Mouse (Mus musculus) lung, postnatal 14 days (tissue): ENCODE results near the gene Galnt3.
A peak's percentile ranks its signal among the peaks of the same experiment; 100 is the strongest.

Experiments used
- DNase-seq: peaks from one replicate; pipeline ENCODE4 v3.0.0; 2021

The Galnt3 gene

GRCm38 (mm10) chr2:66124591-66125271, at the start of gene Galnt3:
Galnt3 (minus strand) TSS chr2:66124994.
- peak; percentile 64 for DNase-seq

- no peak for DNase-seq
Measured at GRCm38 (mm10) chr2:66173134-66173533, 48.3 kb upstream of the Galnt3 start.

DNA sequence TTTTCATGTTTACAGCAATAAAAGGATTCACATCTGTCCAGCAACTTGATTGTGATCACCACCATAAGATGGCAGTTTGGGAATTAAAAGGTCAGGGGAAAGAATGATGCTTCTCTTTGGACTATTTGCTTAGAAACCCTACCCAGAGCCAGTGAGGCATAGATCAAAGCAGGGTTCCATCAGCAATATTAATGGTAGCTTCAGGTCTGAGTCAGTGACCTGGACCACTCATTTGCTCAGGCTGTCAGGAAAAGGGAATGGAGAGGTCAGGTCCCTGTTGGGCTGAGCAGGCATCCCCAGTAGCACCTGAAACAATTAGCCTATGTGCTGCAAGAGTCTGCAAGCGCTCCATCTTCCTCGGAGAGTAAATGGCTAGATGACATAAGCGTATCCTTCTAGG, 46.8 kb upstream of the Galnt3 start:
- no peak for DNase-seq

DNA sequence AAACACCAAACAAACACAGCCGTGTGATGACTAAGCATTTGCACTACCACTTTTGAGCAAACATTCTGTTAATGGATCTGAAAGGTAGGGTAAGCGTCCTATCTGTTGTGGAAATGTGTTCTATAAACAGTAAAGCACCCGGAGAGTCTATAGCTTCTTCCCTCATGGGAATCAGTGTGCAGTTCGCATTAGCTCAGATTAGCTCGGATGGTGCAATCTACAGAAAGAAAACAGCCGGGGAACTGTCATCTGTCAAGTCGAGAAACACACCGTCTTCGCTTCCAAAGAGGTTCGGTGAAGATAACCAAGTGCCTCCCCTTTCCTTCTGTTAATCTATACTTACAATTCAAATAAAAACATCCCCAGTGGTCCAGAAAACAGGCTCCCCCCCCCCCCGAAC, 45.9 kb upstream of the Galnt3 start:
- DNase-seq: no peak

DNA sequence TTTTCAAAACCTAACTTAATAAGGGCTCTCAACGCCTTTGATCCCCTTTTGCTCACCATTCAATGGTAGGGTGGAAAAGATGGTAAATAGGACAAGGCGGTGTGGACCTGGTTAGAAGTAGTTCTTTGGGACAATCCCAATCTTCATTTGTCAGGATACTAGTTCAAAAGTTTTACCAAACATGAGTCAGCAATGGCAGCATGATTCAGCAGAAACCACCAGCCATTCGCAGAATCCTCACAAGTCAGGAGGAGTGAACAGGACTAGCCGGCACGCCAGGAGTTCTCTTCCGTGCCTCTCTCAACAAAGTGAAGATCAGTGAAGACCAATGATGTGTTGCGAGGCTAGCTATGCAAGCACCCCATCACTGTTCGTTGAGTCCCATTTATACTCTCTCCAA, 40.2 kb upstream of the Galnt3 start:
- no peak for DNase-seq

DNA sequence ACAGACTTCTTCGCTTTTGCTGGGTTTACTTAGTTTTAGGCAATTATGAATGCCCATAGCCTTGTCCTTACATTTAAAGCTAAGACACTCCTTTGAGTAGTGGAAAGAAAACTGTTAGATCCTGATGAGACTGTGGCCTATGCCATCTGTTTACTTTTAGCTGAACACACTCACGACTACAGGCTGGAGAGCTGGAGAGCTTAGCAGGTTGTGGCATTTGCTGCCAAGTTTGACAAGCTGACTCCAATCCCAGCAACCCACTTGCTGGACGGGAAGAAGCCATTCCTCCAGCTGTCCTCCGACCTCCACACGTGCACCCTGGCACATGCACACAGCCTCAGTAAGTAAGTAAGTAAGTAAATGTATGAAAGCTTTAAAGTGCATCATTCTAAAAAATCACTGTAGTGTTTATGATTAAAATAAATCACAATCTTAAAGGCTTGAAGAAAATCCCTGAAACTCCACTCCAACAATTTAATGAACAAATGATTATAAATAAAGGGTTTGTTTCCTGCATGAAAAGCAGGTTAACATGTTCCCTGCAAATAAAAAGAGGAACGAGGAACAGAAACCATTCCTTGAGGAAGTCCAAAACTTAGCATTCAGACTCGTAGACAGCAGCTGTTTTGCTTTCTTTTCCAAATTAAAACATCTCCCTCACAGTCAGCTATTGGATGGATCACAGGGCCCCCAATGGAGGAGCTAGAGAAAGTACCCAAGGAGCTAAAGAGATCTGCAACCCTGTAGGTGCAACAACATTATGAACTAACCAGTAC, 33.5 kb upstream of the Galnt3 start:
- DNase-seq: no peak

GRCm38 (mm10) chr2:66151436-66151835, 26.6 kb upstream of the Galnt3 start:
- DNase-seq: no peak

GRCm38 (mm10) chr2:66150531-66150930, 25.7 kb upstream of the Galnt3 start:
- DNase-seq: no peak

DNA sequence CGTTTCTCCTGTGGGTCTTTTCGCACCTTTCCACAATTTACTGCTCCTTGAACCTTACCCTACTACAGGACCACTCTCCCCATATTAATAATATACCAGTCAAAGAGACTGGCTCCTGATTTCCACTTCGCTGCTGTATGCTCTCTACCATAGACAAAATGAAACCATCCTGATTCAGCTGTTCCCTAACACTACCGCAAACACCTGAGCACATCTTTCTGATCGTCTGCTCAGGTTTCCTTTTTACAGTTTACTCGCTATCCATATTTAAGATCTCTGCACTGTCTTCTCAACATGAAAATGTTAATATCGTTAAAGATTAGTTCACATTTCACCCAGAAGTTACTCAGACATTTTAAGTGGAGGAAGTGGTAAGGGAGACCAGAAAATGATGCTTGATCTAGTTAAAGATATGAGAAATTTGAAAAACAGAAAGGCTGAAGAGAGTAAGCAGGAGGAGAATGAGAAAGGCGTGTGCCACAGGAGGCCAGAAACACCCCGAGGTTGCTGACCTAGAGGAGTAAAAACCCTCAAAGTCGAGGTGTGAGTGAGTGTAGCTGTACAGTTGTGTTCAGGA, 23.9 kb upstream of the Galnt3 start:
- DNase-seq: no peak

DNA sequence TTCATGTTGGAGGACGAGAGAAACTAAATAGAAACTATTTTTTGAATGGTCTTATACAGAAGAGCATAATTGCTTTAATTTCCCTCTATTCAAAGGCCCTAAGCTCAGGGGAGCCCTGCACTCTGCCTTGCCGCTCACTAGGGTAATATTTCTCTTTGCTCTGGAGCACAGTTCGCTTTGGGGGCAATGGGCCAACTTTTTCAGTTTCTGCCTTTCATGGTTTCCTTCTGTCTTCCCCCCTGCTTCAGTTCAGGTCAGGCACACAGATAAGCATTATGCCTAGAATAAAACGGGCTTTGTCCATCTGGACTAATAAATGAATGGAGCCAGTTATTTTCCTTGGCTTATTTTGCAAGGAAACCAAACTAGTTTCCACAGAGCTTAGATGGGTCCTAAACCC, 21.7 kb upstream of the Galnt3 start:
- no peak for DNase-seq

DNA sequence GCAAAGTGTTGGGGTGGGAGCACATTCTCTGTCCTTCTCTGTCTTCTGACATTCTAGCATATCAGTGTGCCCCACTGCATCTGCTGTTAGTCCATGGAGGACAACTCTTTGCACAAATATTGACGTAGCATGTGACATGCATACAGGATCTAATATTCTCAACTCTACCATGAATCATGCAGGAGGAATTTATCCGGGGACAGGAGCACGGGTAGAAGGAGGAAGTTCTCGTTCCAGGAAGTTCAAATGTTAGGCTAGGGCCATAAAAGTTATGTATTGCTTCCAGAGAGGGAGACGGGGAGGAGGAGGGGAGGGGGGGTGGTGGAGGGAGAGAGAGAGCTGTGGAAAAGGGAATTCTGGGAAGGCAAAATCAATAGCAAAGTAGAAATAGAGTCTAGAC, 20.0 kb upstream of the Galnt3 start:
- DNase-seq: no peak

DNA sequence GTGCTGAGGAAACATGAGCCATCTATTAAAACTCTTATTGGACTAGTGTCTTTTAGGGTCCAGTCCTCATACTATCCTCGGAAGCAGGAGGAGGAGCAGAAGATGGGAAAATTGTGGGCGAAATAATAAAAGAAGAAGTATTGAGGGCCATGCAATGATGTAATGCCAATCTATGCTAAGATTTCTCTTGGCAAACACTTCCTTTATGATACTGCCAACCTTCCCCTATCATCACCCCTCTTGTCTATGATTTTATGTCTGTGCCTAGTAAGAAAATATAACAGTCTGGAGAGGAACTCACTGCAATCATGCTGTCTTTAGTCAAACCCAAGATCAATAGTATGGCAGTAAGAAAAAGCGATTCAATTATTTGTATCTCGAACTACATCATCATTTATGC, 18.5 kb upstream of the Galnt3 start:
- no peak for DNase-seq

GRCm38 (mm10) chr2:66142711-66143110, 17.9 kb upstream of the Galnt3 start:
- DNase-seq: no peak

DNA sequence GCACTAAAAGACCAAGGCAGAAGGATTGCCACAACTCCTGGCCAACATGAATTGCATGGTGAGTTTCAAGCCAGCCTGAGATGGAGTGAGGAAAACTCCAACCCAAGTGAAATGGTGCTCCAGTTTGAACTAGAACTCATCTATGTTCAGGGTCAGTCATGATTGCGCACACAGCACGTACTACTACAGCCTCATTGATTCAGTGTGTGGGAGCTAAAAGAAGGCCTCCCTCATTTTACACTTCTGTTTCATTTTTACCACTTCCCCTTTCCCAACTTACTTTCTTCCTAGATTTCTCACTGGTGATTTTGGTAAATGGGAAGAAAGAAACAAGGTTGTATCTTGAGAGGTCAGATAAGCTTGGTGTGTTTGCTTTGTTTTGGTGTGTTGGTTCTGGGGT, 17.5 kb upstream of the Galnt3 start:
- DNase-seq: no peak

- no peak for DNase-seq
Measured at GRCm38 (mm10) chr2:66140246-66140645, 15.5 kb upstream of the Galnt3 start.

DNA sequence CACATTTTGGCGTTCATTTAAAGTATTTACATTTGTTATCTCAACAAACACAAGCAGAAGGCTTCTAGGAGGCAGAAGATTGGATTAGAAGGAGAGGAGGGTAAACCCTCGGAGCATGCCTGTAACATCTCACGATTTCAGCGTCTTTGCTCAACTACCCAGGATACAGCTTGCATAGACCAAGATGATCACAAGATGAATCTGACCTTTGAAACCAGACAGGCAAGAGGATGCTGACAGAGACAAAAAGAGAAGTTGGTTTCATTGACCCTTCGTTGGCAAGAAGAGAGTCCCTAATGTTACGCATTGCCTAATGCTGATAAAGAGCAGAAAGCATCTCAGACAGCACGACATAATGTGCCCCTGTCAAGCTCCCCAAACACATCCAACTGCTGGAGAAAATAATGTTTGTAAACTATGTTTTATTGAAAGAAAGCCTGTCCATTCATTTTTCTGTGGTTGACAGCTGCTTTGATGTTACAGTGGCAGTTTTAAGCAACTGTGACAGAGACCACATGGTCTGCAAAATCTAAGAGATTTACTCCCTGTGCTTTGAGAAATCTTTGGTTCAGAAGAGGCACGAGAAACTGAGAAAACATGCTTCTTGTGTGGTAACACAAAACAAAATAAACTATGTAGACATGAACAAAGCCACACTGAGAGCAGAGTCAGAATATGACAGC, 7.2 kb upstream of the Galnt3 start:
- DNase-seq: no peak

- no peak for DNase-seq
Measured at GRCm38 (mm10) chr2:66128941-66129340, 4.1 kb upstream of the Galnt3 start.

- no peak for DNase-seq
Measured at GRCm38 (mm10) chr2:66127541-66127940, 2.7 kb upstream of the Galnt3 start.

DNA sequence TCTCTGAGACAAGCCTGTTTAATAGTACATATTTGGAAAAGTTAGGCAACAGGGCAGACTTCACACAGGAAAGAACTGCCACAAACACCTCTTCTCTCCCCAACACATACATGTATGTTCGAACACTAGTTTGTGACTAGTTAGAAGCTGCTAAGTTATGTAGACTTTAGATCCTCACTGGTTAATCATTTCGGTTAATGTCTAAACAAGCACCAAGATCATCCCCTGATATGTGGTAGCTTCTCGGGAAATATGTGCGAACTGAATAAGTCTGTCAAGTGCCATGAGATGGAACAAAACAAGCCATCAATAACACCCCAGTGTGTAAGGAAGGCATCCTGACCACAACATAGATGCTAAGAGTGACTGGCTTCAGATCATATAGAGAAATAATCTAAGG, 2.1 kb upstream of the Galnt3 start:
- DNase-seq: no peak

DNA sequence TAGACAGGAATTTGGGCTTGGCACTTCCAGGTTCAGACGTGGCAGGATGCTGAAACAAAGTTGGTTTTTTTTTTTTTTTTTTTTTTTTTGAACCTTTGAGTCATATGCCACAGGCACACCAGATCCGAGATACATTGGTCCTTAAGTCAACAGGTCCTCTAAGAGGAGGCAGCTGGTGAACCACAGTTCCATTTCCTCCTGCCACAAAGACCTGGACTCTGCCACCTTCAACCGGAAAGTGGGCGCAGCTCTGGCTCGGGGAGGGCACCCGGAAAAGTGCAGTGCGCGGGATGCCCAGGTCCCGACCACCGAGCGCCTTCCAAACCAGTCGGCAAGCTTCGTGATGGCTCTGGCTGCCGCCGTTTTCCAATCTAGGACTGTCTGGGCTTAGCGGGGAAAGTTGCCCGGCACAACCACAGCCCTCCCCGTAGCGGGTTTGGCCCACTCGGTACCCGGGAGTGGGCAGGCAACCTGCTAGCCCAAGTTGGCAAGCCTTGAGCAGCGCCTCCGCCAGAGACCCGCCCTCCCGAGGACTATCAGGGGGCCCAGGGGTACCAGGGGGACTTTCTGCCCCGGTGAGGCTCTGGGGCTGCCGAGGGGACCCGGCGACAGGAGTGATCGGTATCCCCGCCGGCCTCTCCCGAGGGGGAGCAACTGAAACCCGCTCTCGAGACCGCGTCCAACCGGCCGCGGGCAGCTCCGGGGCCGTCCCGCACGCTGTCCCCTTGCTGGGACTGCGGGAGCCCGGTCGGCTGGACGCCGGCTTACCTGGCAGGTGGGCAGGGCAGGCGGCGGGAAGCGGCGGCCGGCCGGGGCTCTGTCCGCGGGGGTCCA, 821 bp downstream of the Galnt3 start:
- DNase-seq: peak; percentile 7

DNA sequence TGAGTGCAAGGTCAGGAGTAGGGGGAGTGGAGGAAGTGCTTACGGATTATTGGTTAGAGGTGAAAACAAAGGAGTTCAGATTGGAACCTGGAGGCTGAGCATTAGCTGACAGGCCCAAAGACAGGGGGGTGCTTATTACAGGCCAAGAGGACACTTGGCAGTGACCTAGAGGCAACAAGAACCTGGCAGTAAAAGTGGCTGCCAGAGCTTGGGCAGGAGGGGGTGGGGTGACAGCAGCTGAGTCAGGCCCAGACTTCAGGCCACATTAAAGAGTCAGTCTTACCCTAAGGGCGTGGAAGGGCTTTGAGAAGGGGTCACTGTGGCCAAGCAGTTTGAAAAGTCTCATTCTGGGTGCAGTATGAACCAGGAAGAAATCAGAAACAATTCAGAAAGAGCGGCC, 7.1 kb downstream of the Galnt3 start:
- DNase-seq: no peak

DNA sequence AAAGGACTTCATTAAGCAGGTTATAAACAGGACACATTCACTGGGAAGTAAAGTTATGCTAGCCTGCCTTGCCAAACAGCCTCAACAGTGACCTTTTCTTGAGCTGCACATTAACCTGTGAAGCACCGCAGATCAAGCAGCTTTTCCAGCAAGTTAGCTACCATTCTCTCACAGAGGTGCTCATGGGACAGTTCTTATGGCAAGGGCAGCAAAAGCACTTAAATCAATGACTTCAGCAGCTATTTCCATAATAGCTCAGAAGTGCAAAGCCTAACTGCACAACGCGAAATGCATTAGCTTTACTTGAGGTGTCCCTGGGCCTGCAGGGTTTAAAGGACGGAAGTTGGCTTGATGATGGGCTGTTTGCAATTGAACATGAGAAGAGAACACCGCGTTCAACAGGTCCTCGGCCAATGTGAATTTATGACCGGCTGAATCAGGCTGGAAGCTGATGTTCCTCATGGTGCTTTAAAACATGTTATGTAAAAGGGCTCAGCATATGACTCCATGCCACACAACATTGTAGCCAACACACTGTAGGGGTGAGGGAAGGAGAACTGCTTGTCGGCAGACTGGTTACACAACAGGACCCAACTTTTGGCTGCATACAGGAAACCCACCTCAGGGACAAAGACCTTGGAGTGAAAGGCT, 16.8 kb downstream of the Galnt3 start:
- DNase-seq: no peak
